Comparison of ENCODE assay signal across 8 mouse cellular contexts in the genomic region with DNA sequence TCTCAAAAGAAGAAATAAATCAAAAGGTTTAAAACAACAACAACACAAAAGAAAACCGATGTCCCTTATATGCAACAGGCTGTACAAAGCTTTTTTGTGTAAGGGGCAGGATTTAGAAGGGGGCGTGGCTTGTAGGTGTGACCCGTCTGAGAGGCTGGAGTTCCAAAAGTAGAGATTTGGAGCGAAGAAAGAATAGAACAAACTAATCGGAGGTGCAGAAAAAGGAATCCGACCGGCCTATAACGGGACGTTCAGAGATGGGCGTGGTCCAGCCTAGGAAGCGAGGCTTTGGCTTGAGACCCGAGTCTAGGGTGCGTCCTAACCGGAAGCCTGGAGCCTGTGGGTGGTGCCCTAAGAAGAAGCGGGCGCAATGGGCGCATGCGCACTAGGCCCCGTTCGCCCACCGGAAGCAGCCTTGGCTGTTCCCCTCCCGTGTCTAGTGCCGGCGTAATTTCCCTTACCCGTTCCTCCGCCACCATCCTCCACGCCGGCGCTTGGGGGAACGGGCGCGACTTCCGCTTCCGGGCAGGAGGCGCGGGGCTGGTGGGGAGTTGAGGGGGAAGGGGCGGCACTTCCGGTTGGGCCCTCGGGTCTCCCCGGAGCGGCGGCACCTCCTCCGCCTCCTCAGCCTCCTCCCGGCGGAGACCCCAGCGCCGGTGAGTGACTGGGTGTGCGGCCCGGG. TPM values are rescaled to one million over a fixed set of nuclear protein-coding genes. Genes with fewer than 3 reads are reported as not detected.
DNase-seq lines count a peak whose midpoint lies in the region; ATAC-seq and TF ChIP-seq lines count a peak whose summit lies in the region.

A gene (plus strand): TSS at position 377 of the 682 bp plus-strand sequence.
A gene (plus strand): TSS at position 554 of the 682 bp plus-strand sequence.

- H3K9ac ChIP-seq in ES-Bruce4 (ENCODE audit: low read depth, poor library complexity, severe bottlenecking), result peak within 1 kb of the TSS; percentile 98
- peak within 1 kb of the TSS; percentile 97 for H3K9ac ChIP-seq in forebrain, embryonic 13.5 days
- peak within 1 kb of the TSS; percentile 97 for H3K9ac ChIP-seq in neural tube, embryonic 15.5 days (replicated peaks)

- no peaks in the 10 kb centered on the region for H3K27me3 ChIP-seq in ES-Bruce4 (ENCODE audit: control insufficient read depth, insufficient read depth, low read length, poor library complexity, severe bottlenecking)
- no peaks in the 10 kb centered on the region for H3K27me3 ChIP-seq in forebrain, embryonic 13.5 days
- H3K27me3 ChIP-seq in neural tube, embryonic 15.5 days (replicated peaks), result no peaks in the 10 kb centered on the region

- peak; percentile 99 for DNase-seq in heart, postnatal 14 days
- peak; percentile 99 for DNase-seq in layer of hippocampus, adult 11-12 months (ENCODE audit: low spot score)
- DNase-seq in lung, adult 18-20 months, result peak; percentile 99
- DNase-seq in testis, postnatal 14 days (ENCODE audit: low spot score), result peak; percentile 98

- peak within 1 kb of the TSS; percentile 79 for H3K4me3 ChIP-seq in ES-Bruce4 (ENCODE audit: low read depth, low read length)
- peak within 1 kb of the TSS; percentile 88 for H3K4me3 ChIP-seq in forebrain, embryonic 13.5 days
- peak within 1 kb of the TSS; percentile 84 for H3K4me3 ChIP-seq in neural tube, embryonic 15.5 days (replicated peaks)

- TF ChIP-seq POLR2A in ES-Bruce4 (IDR thresholded peaks at IDR 0.05; ENCODE audit: insufficient read depth, low read length), result no peak

- peak within 1 kb of the TSS; percentile 70 for H3K27ac ChIP-seq in ES-Bruce4 (ENCODE audit: insufficient read depth, low read length)
- H3K27ac ChIP-seq in forebrain, embryonic 13.5 days, result peak within 1 kb of the TSS; percentile 93
- H3K27ac ChIP-seq in neural tube, embryonic 15.5 days (replicated peaks), result peak within 1 kb of the TSS; percentile 94

- TF ChIP-seq EP300 in ES-Bruce4 (IDR thresholded peaks at IDR 0.05; ENCODE audit: insufficient read depth, low read depth, low read length), result 0 out of 2 replicates have a peak, but pooled peaks have one; percentile 10

- intact Hi-C loops in heart, postnatal 14 days (cut with DNase I), result no loop called here

- peak within 1 kb of the TSS; percentile 87 for H3K4me2 ChIP-seq in forebrain, embryonic 13.5 days
- peak within 1 kb of the TSS; percentile 82 for H3K4me2 ChIP-seq in neural tube, embryonic 15.5 days

- ATAC-seq in cerebellum, adult (ENCODE audit: insufficient number of reproducible peaks, low FRiP score, low TSS enrichment), result peak; percentile 72
- ATAC-seq in forebrain, embryonic 13.5 days, result peak; percentile 92
- peak; percentile 90 for ATAC-seq in neural tube, embryonic 15.5 days (ENCODE audit: low FRiP score)

- peaks cover 3% of the 10 kb centered on the region for H3K4me1 ChIP-seq in ES-Bruce4 (ENCODE audit: control insufficient read depth, insufficient read depth, low read length)
- H3K4me1 ChIP-seq in forebrain, embryonic 13.5 days, result peaks cover 21% of the 10 kb centered on the region
- peaks cover 39% of the 10 kb centered on the region for H3K4me1 ChIP-seq in neural tube, embryonic 15.5 days

- no peaks in the 10 kb centered on the region for H3K9me3 ChIP-seq in ES-Bruce4 (replicated peaks; ENCODE audit: control insufficient read depth, insufficient read depth, low read length, poor library complexity, severe bottlenecking)
- no peaks in the 10 kb centered on the region for H3K9me3 ChIP-seq in forebrain, embryonic 13.5 days (replicated peaks)
- H3K9me3 ChIP-seq in neural tube, embryonic 15.5 days (replicated peaks), result no peaks in the 10 kb centered on the region

- TF ChIP-seq CTCF in ES-Bruce4 (IDR thresholded peaks at IDR 0.05; ENCODE audit: low read depth, low read length), result no peak

- peaks cover 2% of the 10 kb centered on the region; the same call in 1 of the 2 replicates for H3K36me3 ChIP-seq in ES-Bruce4 (ENCODE audit: control insufficient read depth, insufficient read depth, low read length, poor library complexity, severe bottlenecking)
- H3K36me3 ChIP-seq in forebrain, embryonic 13.5 days (ENCODE audit: poor library complexity, severe bottlenecking), result peaks cover 38% of the 10 kb centered on the region
- H3K36me3 ChIP-seq in neural tube, embryonic 15.5 days, result peaks cover 20% of the 10 kb centered on the region

- under 1% methylated on average over 44 of the region's 49 CpGs for WGBS in forebrain, embryonic 13.5 days
- 0% methylated on average over 39 of the region's 49 CpGs for WGBS in neural tube, embryonic 15.5 days

RNA-seq across cellular contexts. Expression of the first gene that starts in this region (rescaled TPM):
- 23.0 and 24.7 TPM in 2 replicates for polyA plus RNA-seq in ES-Bruce4 (2011; ENCODE audit: insufficient read depth, insufficient read length, low read depth, missing spikeins)
- 5.1 and 5.4 TPM in 2 replicates for polyA plus RNA-seq in forebrain, embryonic 13.5 days (2015; fragmentation: Nextera tagmentation; extraction: Ambion mirVana)
- total RNA-seq in heart, postnatal 14 days (2021), result 10 to 100 TPM; 18.2 to 19.9 TPM
- polyA plus RNA-seq in neural tube, embryonic 15.5 days (2015; fragmentation: Nextera tagmentation; extraction: Ambion mirVana), result 6.4 and 7.0 TPM in 2 replicates

RNA-seq across cellular contexts. Expression of the second gene that starts in this region (rescaled TPM):
- 5.6 and 5.7 TPM in 2 replicates for polyA plus RNA-seq in ES-Bruce4 (2011; ENCODE audit: insufficient read depth, insufficient read length, low read depth, missing spikeins)
- polyA plus RNA-seq in forebrain, embryonic 13.5 days (2015; fragmentation: Nextera tagmentation; extraction: Ambion mirVana), result 17.0 and 19.7 TPM in 2 replicates
- under 1 TPM; 0.17 TPM for total RNA-seq in heart, postnatal 14 days (2021)
- polyA plus RNA-seq in neural tube, embryonic 15.5 days (2015; fragmentation: Nextera tagmentation; extraction: Ambion mirVana), result 60.0 and 75.7 TPM in 2 replicates

Comparison
In these comparisons a context has a peak if more than half of its experiments do, and no peak if none do; other contexts are left out.
1. Peak in every context shown above with its lines: DNase-seq, ATAC-seq, H3K4me3 ChIP-seq and H3K27ac ChIP-seq.